Mouse (Mus musculus): ENCODE data around the gene Olfr767.
"Not testable (repeated sequence)": the region's sequence is repeated elsewhere in the genome, so short reads cannot be mapped to it uniquely, and the experiment has no call there.

Gene Olfr767

GRCm38 (mm10) chr10:129082810-129083209 lies at the start of gene Olfr767:
Gene Olfr767, minus strand, starts transcription at chr10:129082910.
- not testable (repeated sequence) for H3K27me3 ChIP-seq (ENCODE audit: insufficient read depth, low read length); H3K4me1 ChIP-seq (replicated peaks; ENCODE audit: low read depth, low read length); H3K9me3 ChIP-seq (ENCODE audit: low read length); H3K36me3 ChIP-seq (ENCODE audit: insufficient read depth, low read length); H3K4me3 ChIP-seq (replicated peaks; ENCODE audit: low read length)

DNA sequence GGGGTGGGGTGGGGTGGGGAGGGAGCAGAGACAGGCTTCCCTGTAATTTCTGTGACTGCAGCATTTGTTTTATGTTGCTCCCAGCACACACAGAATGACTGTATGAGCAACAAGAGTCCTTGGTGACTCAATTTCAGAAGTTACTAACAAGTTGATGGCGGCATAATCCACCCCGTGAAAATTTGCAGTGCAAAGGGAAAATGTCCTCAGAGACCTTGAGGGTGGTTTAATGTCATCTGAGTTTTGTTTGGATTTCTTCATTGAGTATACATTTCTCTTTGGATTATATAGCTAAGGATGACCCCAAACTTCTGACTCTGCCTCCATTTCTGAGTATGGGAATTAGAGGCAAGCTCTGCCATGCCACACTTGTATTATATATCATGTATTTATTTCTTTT lies 35.1 kb upstream of the Olfr767 start, which contains the start of gene Olfr769:
Gene Olfr769, minus strand, starts transcription at position 101 of the 400 bp plus-strand sequence.
- H3K27me3 ChIP-seq (ENCODE audit: insufficient read depth, low read length) = no peaks in the 10 kb centered on the region
- no peak for TF ChIP-seq POU5F1 (IDR thresholded peaks at IDR 0.05; ENCODE audit: borderline replicate concordance, low read length)

GRCm38 (mm10) chr10:129115146-129115545 lies 32.4 kb upstream of the Olfr767 start:
- Histone ChIP-seq H3K36me3 (ENCODE audit: insufficient read depth, low read length) (no peaks in the 10 kb centered on the region), H3K4me1 (replicated peaks; ENCODE audit: low read depth, low read length) (no peaks in the 10 kb centered on the region), H3K9me3 (ENCODE audit: low read length) (no peaks in the 10 kb centered on the region), H3K4me3 (replicated peaks; ENCODE audit: low read length) (no peak overlapping the region), H3K27me3 (ENCODE audit: insufficient read depth, low read length) (no peaks in the 10 kb centered on the region)
- TF ChIP-seq NANOG (IDR thresholded peaks at IDR 0.05; ENCODE audit: borderline replicate concordance, low read length) (no peak), CTCF (conservative IDR thresholded peaks at IDR 0.05; ENCODE audit: low read length) (no peak), POU5F1 (IDR thresholded peaks at IDR 0.05; ENCODE audit: borderline replicate concordance, low read length) (no peak)

More for the DNA sequence above, 35.1 kb upstream of the Olfr767 start, which contains the start of gene Olfr769:
- H3K36me3 ChIP-seq (ENCODE audit: insufficient read depth, low read length) = no peaks in the 10 kb centered on the region
- no peaks in the 10 kb centered on the region for H3K4me1 ChIP-seq (replicated peaks; ENCODE audit: low read depth, low read length)
- H3K4me3 ChIP-seq (replicated peaks; ENCODE audit: low read length) = no peak within 1 kb of the TSS
- 0 out of 2 replicates have a peak, but pooled peaks cover 5% of the 10 kb centered on the region for H3K9me3 ChIP-seq (ENCODE audit: low read length)

DNA sequence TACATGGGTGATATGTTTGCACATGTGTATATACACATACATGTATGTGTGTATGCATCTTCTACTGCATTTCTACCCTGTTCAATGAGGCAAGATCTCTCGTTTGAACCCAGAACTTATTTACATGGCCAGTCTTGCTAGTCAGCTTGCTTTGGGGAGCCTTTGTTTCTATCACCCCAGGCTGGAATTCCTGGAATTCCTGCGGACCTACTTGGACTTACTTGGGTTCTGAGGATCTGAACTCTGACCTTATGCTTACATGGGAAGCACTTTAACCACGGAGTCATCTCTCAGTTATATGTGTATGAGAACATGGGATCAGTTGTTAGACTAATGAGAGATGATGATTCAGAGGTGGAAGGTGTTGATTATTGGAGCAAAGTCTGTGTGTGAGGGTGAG lies 18.5 kb upstream of the Olfr767 start:
- H3K36me3 ChIP-seq (ENCODE audit: insufficient read depth, low read length) = no peaks in the 10 kb centered on the region
- no peaks in the 10 kb centered on the region for H3K9me3 ChIP-seq (ENCODE audit: low read length)
- no peak overlapping the region for H3K4me3 ChIP-seq (replicated peaks; ENCODE audit: low read length)
- no peaks in the 10 kb centered on the region for H3K27me3 ChIP-seq (ENCODE audit: insufficient read depth, low read length)
- no peaks in the 10 kb centered on the region for H3K4me1 ChIP-seq (replicated peaks; ENCODE audit: low read depth, low read length)
- TF ChIP-seq POU5F1 (IDR thresholded peaks at IDR 0.05; ENCODE audit: borderline replicate concordance, low read length) = no peak
- TF ChIP-seq CTCF (conservative IDR thresholded peaks at IDR 0.05; ENCODE audit: low read length) = no peak
- TF ChIP-seq NANOG (IDR thresholded peaks at IDR 0.05; ENCODE audit: borderline replicate concordance, low read length) = no peak

DNA sequence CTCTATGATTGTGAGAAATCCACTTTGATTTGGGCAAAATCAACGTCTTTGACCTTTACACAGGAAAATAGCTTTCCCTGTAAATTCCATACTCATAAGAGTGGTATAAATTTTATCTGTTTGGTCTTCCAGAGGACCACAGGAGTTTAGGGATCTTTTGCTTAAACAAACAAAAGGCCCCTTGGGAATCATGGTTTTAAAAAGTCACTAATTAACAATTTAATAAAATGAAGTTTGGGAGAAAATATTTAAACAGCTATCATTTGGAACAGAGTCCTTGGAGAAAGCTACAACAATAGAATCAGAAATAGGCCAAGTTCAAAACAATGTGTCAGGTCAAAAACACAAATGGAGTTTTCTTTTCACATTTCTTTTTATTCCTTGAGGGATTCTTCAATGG lies 16.6 kb upstream of the Olfr767 start, which contains the start of gene Olfr768:
Gene Olfr768, minus strand, starts transcription at position 101 of the 400 bp plus-strand sequence.
- Histone ChIP-seq H3K36me3 (ENCODE audit: insufficient read depth, low read length) (no peaks in the 10 kb centered on the region), H3K9me3 (ENCODE audit: low read length) (no peaks in the 10 kb centered on the region), H3K4me3 (replicated peaks; ENCODE audit: low read length) (no peak within 1 kb of the TSS), H3K4me1 (replicated peaks; ENCODE audit: low read depth, low read length) (no peaks in the 10 kb centered on the region), H3K27me3 (ENCODE audit: insufficient read depth, low read length) (no peaks in the 10 kb centered on the region)
- TF ChIP-seq NANOG (IDR thresholded peaks at IDR 0.05; ENCODE audit: borderline replicate concordance, low read length) (no peak), POU5F1 (IDR thresholded peaks at IDR 0.05; ENCODE audit: borderline replicate concordance, low read length) (no peak), CTCF (conservative IDR thresholded peaks at IDR 0.05; ENCODE audit: low read length) (no peak)

DNA sequence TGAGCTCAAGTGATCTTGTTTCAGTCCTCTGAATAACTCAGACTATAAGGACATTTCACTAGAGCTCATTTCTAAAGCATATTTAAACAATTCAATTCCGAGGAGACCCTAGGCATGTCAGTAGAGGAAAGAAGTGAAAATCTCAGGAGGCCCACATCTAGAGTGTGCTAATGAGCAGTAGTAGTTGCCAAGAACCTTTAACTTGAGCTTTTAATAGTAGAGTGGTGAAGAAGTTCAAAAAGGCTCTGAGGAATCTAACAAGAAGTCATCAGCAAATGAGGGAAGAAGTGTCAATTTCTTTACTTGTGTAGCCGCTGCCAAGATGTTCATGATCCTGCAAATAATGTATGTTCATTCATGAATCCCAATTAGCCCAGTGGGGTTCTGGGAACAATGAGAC lies 13.8 kb downstream of the Olfr767 start, which contains the start of gene Olfr766-ps1:
Gene Olfr766-ps1, minus strand, starts transcription at position 101 of the 400 bp plus-strand sequence.
- no peaks in the 10 kb centered on the region for H3K27me3 ChIP-seq (ENCODE audit: insufficient read depth, low read length)
- H3K9me3 ChIP-seq (ENCODE audit: low read length) = peaks cover 19% of the 10 kb centered on the region
- no peak within 1 kb of the TSS for H3K4me3 ChIP-seq (replicated peaks; ENCODE audit: low read length)
- no peak for TF ChIP-seq CTCF (conservative IDR thresholded peaks at IDR 0.05; ENCODE audit: low read length)
- H3K36me3 ChIP-seq (ENCODE audit: insufficient read depth, low read length) = no peaks in the 10 kb centered on the region
- H3K4me1 ChIP-seq (replicated peaks; ENCODE audit: low read depth, low read length) = no peaks in the 10 kb centered on the region

DNA sequence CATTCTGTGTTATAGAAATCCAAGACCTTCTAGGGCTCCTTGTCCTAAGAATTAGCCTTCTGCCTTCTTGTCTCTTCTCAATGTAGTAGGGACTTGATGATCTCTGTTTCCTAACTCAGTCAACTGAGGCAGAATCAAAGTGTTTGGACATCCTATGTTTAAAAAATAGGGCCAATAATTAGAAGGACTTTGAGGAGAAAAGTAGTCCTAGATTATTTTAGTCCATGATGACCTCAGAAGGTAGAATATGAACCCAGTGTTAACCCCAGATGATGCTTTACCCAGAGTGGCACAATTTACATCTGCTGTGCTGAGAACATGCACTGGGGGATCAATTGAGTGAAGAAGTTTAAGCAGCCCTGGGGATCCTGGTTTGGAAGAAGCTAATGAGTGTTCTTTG lies 32.8 kb downstream of the Olfr767 start, which contains the start of gene Olfr765:
Gene Olfr765, minus strand, starts transcription at position 101 of the 400 bp plus-strand sequence.
- not testable (repeated sequence) for H3K4me3 ChIP-seq (replicated peaks; ENCODE audit: low read length); H3K27me3 ChIP-seq (ENCODE audit: insufficient read depth, low read length); H3K4me1 ChIP-seq (replicated peaks; ENCODE audit: low read depth, low read length); H3K36me3 ChIP-seq (ENCODE audit: insufficient read depth, low read length); H3K9me3 ChIP-seq (ENCODE audit: low read length)

DNA sequence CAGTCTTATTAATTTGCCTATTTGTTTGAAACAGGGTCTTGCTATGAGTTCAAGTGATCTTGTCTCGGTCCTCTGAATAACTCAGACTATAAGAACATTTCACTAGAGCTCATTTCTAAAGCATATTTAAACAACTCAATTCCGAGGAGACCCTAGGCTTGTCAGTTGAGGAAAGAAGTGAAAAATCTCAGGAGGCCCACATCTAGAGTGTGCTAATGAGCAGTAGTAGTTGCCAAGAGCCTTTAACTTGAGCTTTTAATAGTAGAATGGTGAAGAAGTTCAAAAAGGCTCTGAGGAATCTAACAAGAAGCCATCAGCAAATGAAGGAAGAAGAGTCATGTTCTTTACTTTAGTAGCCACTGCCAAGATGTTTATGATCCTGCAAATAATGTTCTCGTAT lies 42.9 kb downstream of the Olfr767 start, which contains the start of gene Olfr764-ps1:
Gene Olfr764-ps1, minus strand, starts transcription at position 101 of the 400 bp plus-strand sequence.
- TF ChIP-seq CTCF (conservative IDR thresholded peaks at IDR 0.05; ENCODE audit: low read length) (no peak), NANOG (IDR thresholded peaks at IDR 0.05; ENCODE audit: borderline replicate concordance, low read length) (no peak), POU5F1 (IDR thresholded peaks at IDR 0.05; ENCODE audit: borderline replicate concordance, low read length) (no peak)
- Histone ChIP-seq H3K4me1 (replicated peaks; ENCODE audit: low read depth, low read length) (no peaks in the 10 kb centered on the region), H3K36me3 (ENCODE audit: insufficient read depth, low read length) (no peaks in the 10 kb centered on the region), H3K9me3 (ENCODE audit: low read length) (peaks cover 39% of the 10 kb centered on the region), H3K27me3 (ENCODE audit: insufficient read depth, low read length) (no peaks in the 10 kb centered on the region), H3K4me3 (replicated peaks; ENCODE audit: low read length) (no peak within 1 kb of the TSS)

DNA sequence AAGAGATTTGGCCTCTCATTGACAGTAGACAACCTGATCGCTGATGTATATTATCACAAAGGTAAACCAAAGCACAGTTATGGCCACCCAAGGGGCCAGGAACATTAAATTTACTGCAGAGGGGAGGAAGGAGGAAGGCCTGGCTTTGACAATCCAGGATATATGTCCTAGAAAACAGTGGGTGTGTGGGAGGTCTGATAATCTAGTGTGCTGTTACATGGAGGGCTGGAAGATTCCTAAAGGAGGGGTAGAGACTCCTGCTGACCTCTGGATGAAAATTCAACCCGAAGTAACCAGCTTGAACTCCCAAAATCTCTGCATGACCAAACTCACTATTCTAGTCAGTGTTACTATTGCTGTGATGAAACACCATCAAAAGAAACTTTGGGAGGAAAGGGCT lies 54.4 kb downstream of the Olfr767 start:
- TF ChIP-seq NANOG (IDR thresholded peaks at IDR 0.05; ENCODE audit: borderline replicate concordance, low read length) (no peak), CTCF (conservative IDR thresholded peaks at IDR 0.05; ENCODE audit: low read length) (no peak), POU5F1 (IDR thresholded peaks at IDR 0.05; ENCODE audit: borderline replicate concordance, low read length) (no peak)

More for the DNA sequence above, 54.4 kb downstream of the Olfr767 start:
- Histone ChIP-seq H3K9me3 (ENCODE audit: low read length) (no peaks in the 10 kb centered on the region), H3K4me1 (replicated peaks; ENCODE audit: low read depth, low read length) (no peaks in the 10 kb centered on the region), H3K27me3 (ENCODE audit: insufficient read depth, low read length) (no peaks in the 10 kb centered on the region), H3K36me3 (ENCODE audit: insufficient read depth, low read length) (no peaks in the 10 kb centered on the region), H3K4me3 (replicated peaks; ENCODE audit: low read length) (no peak overlapping the region)
